In the genomic region with DNA sequence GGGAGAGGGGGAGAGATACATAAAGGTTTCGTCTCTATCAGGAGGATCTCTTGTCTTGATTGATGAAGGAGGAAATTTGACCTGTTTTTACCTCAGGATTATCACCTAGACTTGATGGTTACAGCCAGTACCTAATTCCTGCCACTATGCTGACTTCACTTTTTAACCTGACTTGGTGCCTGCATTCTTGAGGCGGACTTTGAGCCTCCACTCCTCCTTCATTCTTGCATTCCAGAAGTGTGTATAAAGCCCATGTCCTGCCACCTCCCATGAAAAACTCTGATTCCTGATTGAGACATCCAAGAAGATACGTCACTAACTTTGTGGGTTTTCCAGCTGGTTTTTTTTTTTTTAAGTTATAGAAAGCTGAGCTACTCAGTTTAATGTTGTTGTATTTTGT, we compare ENCODE assay signal across 10 mouse cellular contexts. TPM values are rescaled to one million over a fixed set of nuclear protein-coding genes. Genes with fewer than 3 reads are reported as not detected.
DNase-seq lines count a peak whose midpoint lies in the region; ATAC-seq and TF ChIP-seq lines count a peak whose summit lies in the region.
"Had no signal": no experiment of that assay in that cellular context is flagged by ENCODE, and none has a peak within 500 bp of the region (broad histone marks: within the 10 kb centered on the region; RNA-seq: fewer than 3 reads in every experiment).

No protein-coding gene starts in this region.

- no peak overlapping the region for H3K27ac ChIP-seq in embryonic facial prominence, embryonic 12.5 days
- H3K27ac ChIP-seq in kidney, postnatal 0 days, result no peak overlapping the region; the same call in 1 of the 2 replicates
- H3K27ac ChIP-seq: macrophage had no signal

- no peak overlapping the region for H3K9ac ChIP-seq in embryonic facial prominence, embryonic 12.5 days
- no peak overlapping the region for H3K9ac ChIP-seq in kidney, postnatal 0 days (ENCODE audit: low read depth, low read length)

- no peaks in the 10 kb centered on the region for H3K9me3 ChIP-seq in embryonic facial prominence, embryonic 12.5 days
- H3K9me3 ChIP-seq in kidney, postnatal 0 days (replicated peaks; ENCODE audit: low read length), result no peaks in the 10 kb centered on the region

- no peak for ATAC-seq in embryonic facial prominence, embryonic 12.5 days (ENCODE audit: insufficient number of reproducible peaks, insufficient read depth, low FRiP score, low TSS enrichment)
- ATAC-seq in kidney, postnatal 0 days (replicated peaks; ENCODE audit: low FRiP score, low read depth), result peak; percentile 60; the same call in 1 of the 2 replicates

- no peak for TF ChIP-seq CTCF in lung, adult 2 months (IDR thresholded peaks at IDR 0.05; ENCODE audit: insufficient read depth, low read length)
- TF ChIP-seq CTCF in kidney, postnatal 0 days (IDR thresholded peaks at IDR 0.05; ENCODE audit: low read depth), result peak; percentile 64

- 76% methylated on average over 3 of the region's 3 CpGs for WGBS in lung, adult 2 months
- WGBS in embryonic facial prominence, embryonic 12.5 days, result 47% methylated on average over 3 of the region's 3 CpGs
- 37% methylated on average over 3 of the region's 3 CpGs for WGBS in kidney, postnatal 0 days

- no peak overlapping the region for H3K4me3 ChIP-seq in lung, adult 2 months (replicated peaks; ENCODE audit: extremely low read depth, low read depth, low read length)
- H3K4me3 ChIP-seq in embryonic facial prominence, embryonic 12.5 days, result 0 out of 2 replicates have a peak overlapping the region, but pooled peaks have one; percentile 75
- H3K4me3 ChIP-seq in kidney, postnatal 0 days (replicated peaks; ENCODE audit: low read depth, low read length), result no peak overlapping the region

- peak; percentile 50 for DNase-seq in lung, postnatal 36 days
- DNase-seq in lung, adult 2 months, result no peak
- DNase-seq in kidney, postnatal 0 days (ENCODE audit: low spot score), result peak; percentile 79
- DNase-seq in yolk sac, embryonic 10.5 days (ENCODE audit: low spot score), result peak; percentile 69
- DNase-seq in cerebellum, postnatal 4 days (ENCODE audit: low spot score in 2 of 2), result no peak
- no peak for DNase-seq in layer of hippocampus, adult 18-20 months (ENCODE audit: low spot score in 2 of 2)
- DNase-seq: cerebellum, adult 9-10 months; gastrocnemius, postnatal 10 days had no signal

- no peak for TF ChIP-seq POLR2A in lung, adult 2 months (IDR thresholded peaks at IDR 0.05; ENCODE audit: borderline replicate concordance, extremely low read depth, low read depth, low read length)

- peak overlapping the region; percentile 95 for H3K4me2 ChIP-seq in embryonic facial prominence, embryonic 12.5 days (replicated peaks)
- H3K4me2 ChIP-seq in kidney, postnatal 0 days (ENCODE audit: low read length), result no peak overlapping the region

- H3K4me1 ChIP-seq in lung, adult 2 months (ENCODE audit: control insufficient read depth, insufficient read depth, low read length), result peaks cover 5% of the 10 kb centered on the region; the same call in 1 of the 2 replicates
- H3K4me1 ChIP-seq in embryonic facial prominence, embryonic 12.5 days, result 0 out of 2 replicates have a peak, but pooled peaks cover 5% of the 10 kb centered on the region
- H3K4me1 ChIP-seq in kidney, postnatal 0 days (replicated peaks; ENCODE audit: insufficient read depth, low read length), result peaks cover 7% of the 10 kb centered on the region; the same call in 1 of the 2 replicates

- no peaks in the 10 kb centered on the region for H3K36me3 ChIP-seq in embryonic facial prominence, embryonic 12.5 days
- H3K36me3 ChIP-seq in kidney, postnatal 0 days (ENCODE audit: insufficient read depth, low read length), result no peaks in the 10 kb centered on the region

- no peaks in the 10 kb centered on the region for H3K27me3 ChIP-seq in embryonic facial prominence, embryonic 12.5 days
- no peaks in the 10 kb centered on the region for H3K27me3 ChIP-seq in kidney, postnatal 0 days (ENCODE audit: insufficient read depth, low read length)

RNA-seq across cellular contexts. Expression of a gene that starts 1.3 kb away (rescaled TPM):
- 36.7 and 45.3 TPM in 2 replicates for polyA plus RNA-seq in lung, adult 2 months (2012; rRNA removed)
- polyA plus RNA-seq in embryonic facial prominence, embryonic 12.5 days (2016; fragmentation: Nextera tagmentation; extraction: Ambion mirVana), result 15.2 and 16.0 TPM in 2 replicates
- 20.5 and 22.1 TPM in 2 replicates for polyA plus RNA-seq in kidney, postnatal 0 days (2015; fragmentation: Nextera tagmentation; extraction: Ambion mirVana)
- total RNA-seq in layer of hippocampus, adult 18-20 months (2021), result 1 to 10 TPM; 7.3 to 9.4 TPM

Comparison
In these comparisons a context has a peak if more than half of its experiments do, and no peak if none do; other contexts are left out.
1. DNase-seq: peak in lung, postnatal 36 days (single experiment), kidney, postnatal 0 days (single experiment) and yolk sac, embryonic 10.5 days (single experiment); none in lung, adult 2 months (single experiment), cerebellum, postnatal 4 days (0 of 2) and layer of hippocampus, adult 18-20 months (0 of 2).